Mouse (Mus musculus) heart, postnatal 36 days (tissue): ENCODE results near the gene Atp7a. TPM values are rescaled to one million over a fixed set of nuclear protein-coding genes. Genes with fewer than 3 reads are reported as not detected.

ENCODE experiments used
- DNase-seq, 2 experiments: peaks; one replicate each; pipeline ENCODE4 v3.0.0; 2021 to 2022
- intact Hi-C: fragments of 180-260 bp; cut with DNase I; formaldehyde crosslinking; loops from one replicate; pipeline ENCODE4 v1.15.1; 2025
- total RNA-seq, 2 experiments: library from RNA; stranded (reverse); gene quantifications; 2 replicates each; pipeline ENCODE4 v1.2.3; 2021

The Atp7a gene
- total RNA-seq, 2 experiments from 2014 or later, result 7.5 to 10.5 TPM

GRCm38 (mm10) chrX:106155892-106156291 is 128.8 kb downstream of the Atp7a start:
- intact Hi-C loops, result no loop called here

GRCm38 (mm10) chrX:106163995-106164394 is 136.9 kb downstream of the Atp7a start:
- intact Hi-C loops, result no loop called here
- DNase-seq, result no peak

More at GRCm38 (mm10) chrX:106155892-106156291, 128.8 kb downstream of the Atp7a start:
- no peak for DNase-seq

GRCm38 (mm10) chrX:106164555-106164954 is 137.5 kb downstream of the Atp7a start:
- no peak for DNase-seq
- intact Hi-C loops, result no loop called here

- intact Hi-C loops, result loop anchor here (1.0 kb wide), 1 partner anchor 139 kb away; no protein-coding TSS in a partner anchor
- no peak for DNase-seq
These were observed 138.0 kb downstream of the Atp7a start for GRCm38 (mm10) chrX:106165089-106165488.

- DNase-seq, result peak; percentile 53 to 68
- intact Hi-C loops, result loop anchor here (2.0 to 5.0 kb wide), 2 partner anchors 64 to 144 kb away; partner anchors contain the start of gene Atp7a
These were observed 144.2 kb downstream of the Atp7a start for GRCm38 (mm10) chrX:106171106-106171852.

- no peak for DNase-seq
- intact Hi-C loops, result loop anchor here (2.0 to 5.0 kb wide), 2 partner anchors 65 to 145 kb away; partner anchors contain the start of gene Atp7a
These were observed 144.7 kb downstream of the Atp7a start for GRCm38 (mm10) chrX:106171853-106172154.

Other genes starting within 250 kb of the Atp7a start
- gene Atrx, start 97.9 kb upstream of the Atp7a start, total RNA-seq, result 10 to 100 TPM; 61.6 to 70.0 TPM
- 10 to 100 TPM; 38.7 to 54.0 TPM for gene Magt1, start 15.4 kb upstream of the Atp7a start, total RNA-seq
- 1,000 to 10,000 TPM; 1,680 to 1,775 TPM for gene Cox7b, start 11.6 kb upstream of the Atp7a start, total RNA-seq
- gene Tlr13, start 115.9 kb downstream of the Atp7a start, total RNA-seq, result 1 to 10 TPM; 1.4 to 1.7 TPM
- 100 to 1,000 TPM; 485 to 546 TPM for gene Pgk1, start 159.8 kb downstream of the Atp7a start, total RNA-seq
- 10 to 100 TPM in 1 of 2 experiments, 1 to 10 TPM in 1; 7.7 to 10.3 TPM for gene Taf9b, start 193.9 kb downstream of the Atp7a start, total RNA-seq
- not detected for gene Fnd3c2, start 228.1 kb downstream of the Atp7a start, total RNA-seq